Mouse (Mus musculus) myocyte (in vitro differentiated cells): Measurements from ENCODE around the gene Hspa14. TPM values are rescaled to one million over a fixed set of nuclear protein-coding genes. Genes with fewer than 3 reads are reported as not detected.

Source experiments
- H3K27me3 ChIP-seq: one replicate; pipeline ENCODE4 v1.6.1; 2011; ENCODE audit not compliant: control insufficient read depth, insufficient read depth, insufficient read length
- H3K36me3 ChIP-seq: one replicate; pipeline ENCODE4 v1.6.1; 2011; ENCODE audit not compliant: control insufficient read depth, insufficient read depth
- H3K4me2 ChIP-seq: one replicate; pipeline ENCODE4 v1.6.1; 2011; ENCODE audit warnings: low read depth, control low read depth
- H3K4me3 ChIP-seq: one replicate; pipeline ENCODE4 v1.5.1; 2011; ENCODE audit warnings: mild to moderate bottlenecking, control low read depth, moderate library complexity
- H3K79me2 ChIP-seq: one replicate; pipeline ENCODE4 v1.6.1; 2011; ENCODE audit not compliant: control insufficient read depth, insufficient read depth
- H3ac ChIP-seq: one replicate; pipeline ENCODE4 v1.6.1; 2011; ENCODE audit not compliant: control insufficient read depth, insufficient read length
- CEBPB ChIP-seq: IDR thresholded peaks from 2 replicates; pipeline ENCODE4 v1.6.1; 2011; ENCODE audit warnings: mild to moderate bottlenecking, moderate library complexity; ENCODE audit not compliant: poor library complexity, insufficient read depth, severe bottlenecking
- E2F4 ChIP-seq: IDR thresholded peaks from one replicate; pipeline ENCODE4 v1.6.1; 2011; ENCODE audit warnings: mild to moderate bottlenecking, control low read depth, moderate library complexity; ENCODE audit not compliant: insufficient read depth
- MAX ChIP-seq: IDR thresholded peaks from one replicate; pipeline ENCODE4 v1.6.1; 2011; ENCODE audit warnings: low read depth, mild to moderate bottlenecking, control low read depth
- MYOD1 ChIP-seq, 3 experiments: IDR thresholded peaks; one replicate each; pipeline ENCODE4 v1.6.1; 2011; ENCODE audit warnings: control low read depth in 2 of 3, low read depth in 2 of 3, mild to moderate bottlenecking in 2 of 3, moderate library complexity in 1 of 3; ENCODE audit not compliant: insufficient read length in 2 of 3, control insufficient read depth in 1 of 3
- MYOG ChIP-seq, 3 experiments: IDR thresholded peaks; one replicate each; pipeline ENCODE4 v1.6.1; 2011; ENCODE audit warnings: control low read depth in 2 of 3, low read depth in 2 of 3, mild to moderate bottlenecking in 2 of 3; ENCODE audit not compliant: insufficient read length in 2 of 3, control insufficient read depth in 1 of 3, insufficient read depth in 1 of 3
- POLR2A ChIP-seq: IDR thresholded peaks from one replicate; pipeline ENCODE4 v1.6.1; 2011; ENCODE audit warnings: low read depth, mild to moderate bottlenecking, control low read depth, moderate library complexity; ENCODE audit not compliant: insufficient read length
- POLR2AphosphoS2 ChIP-seq: IDR thresholded peaks from one replicate; pipeline ENCODE4 v1.6.1; 2011; ENCODE audit warnings: low read depth, control low read depth; ENCODE audit not compliant: insufficient read length
- REST ChIP-seq: IDR thresholded peaks from one replicate; pipeline ENCODE4 v1.6.1; 2011; ENCODE audit warnings: mild to moderate bottlenecking, control low read depth, moderate library complexity; ENCODE audit not compliant: insufficient read depth, insufficient read length
- SRF ChIP-seq: IDR thresholded peaks from one replicate; pipeline ENCODE4 v1.6.1; 2011; ENCODE audit warnings: low read depth; ENCODE audit not compliant: control insufficient read depth, insufficient read length
- TCF12 ChIP-seq: IDR thresholded peaks from one replicate; pipeline ENCODE4 v1.6.1; 2011; ENCODE audit warnings: mild to moderate bottlenecking, control low read depth; ENCODE audit not compliant: poor library complexity, insufficient read depth, severe bottlenecking
- TCF3 ChIP-seq: IDR thresholded peaks from one replicate; pipeline ENCODE4 v1.6.1; 2011; ENCODE audit warnings: low read depth, control low read depth; ENCODE audit not compliant: insufficient read length
- USF1 ChIP-seq: IDR thresholded peaks from one replicate; pipeline ENCODE4 v1.6.1; 2011; ENCODE audit warnings: low read depth, mild to moderate bottlenecking, control low read depth, moderate library complexity
- polyA plus RNA-seq: library from polyadenylated mRNA; unstranded; fragments of >200 nt; fragmentation: generic; extraction: Trizol; gene quantifications from one replicate; pipeline ENCODE4 v1.2.1, GENCODE M21; 2012; ENCODE audit warnings: missing spikeins

Hspa14 gene
- polyA plus RNA-seq, 1 experiment = 29.9 TPM

- H3K79me2 ChIP-seq = no peaks in the 10 kb centered on the region
- peaks cover 19% of the 10 kb centered on the region for H3K36me3 ChIP-seq
- no peak overlapping the region for H3ac ChIP-seq
- no peak overlapping the region for H3K4me2 ChIP-seq
- no peak overlapping the region for H3K4me3 ChIP-seq
- TF ChIP-seq POLR2AphosphoS2 (no peak), E2F4 (no peak), MAX (no peak), POLR2A (no peak), MYOG (IDR thresholded peaks at IDR 0.05; ENCODE audit: control insufficient read depth in 1 of 3, insufficient read depth in 1 of 3, insufficient read length in 2 of 3, low read depth in 2 of 3) (no peak), TCF12 (no peak), SRF (no peak), MYOD1 (IDR thresholded peaks at IDR 0.05; ENCODE audit: control insufficient read depth in 1 of 3, insufficient read length in 2 of 3, low read depth in 2 of 3) (no peak), USF1 (no peak), CEBPB (no peak), REST (no peak), TCF3 (no peak)
- no peaks in the 10 kb centered on the region for H3K27me3 ChIP-seq
These were observed 22.8 kb downstream of the Hspa14 start for GRCm38 (mm10) chr2:3489816-3490215.

DNA sequence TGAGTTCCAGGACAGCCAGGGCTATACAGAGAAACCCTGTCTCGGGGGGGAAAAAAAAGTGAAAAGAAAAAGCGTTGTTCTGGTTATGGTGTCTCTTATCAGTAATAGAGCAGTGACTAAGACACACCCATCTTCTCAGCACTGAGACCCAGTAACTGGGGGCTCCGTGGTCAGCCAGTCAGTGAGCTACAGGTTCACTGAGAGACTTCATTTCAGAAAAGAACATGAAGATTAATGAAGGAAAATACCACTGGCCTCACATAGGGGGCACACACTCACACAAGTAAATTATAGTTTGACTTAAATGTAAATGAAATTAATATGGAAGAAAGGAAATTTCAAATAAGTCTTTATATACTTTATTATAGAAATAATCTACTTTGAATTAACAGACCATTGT lies 32.4 kb downstream of the Hspa14 start:
- Histone ChIP-seq H3K27me3 (no peaks in the 10 kb centered on the region), H3K79me2 (no peaks in the 10 kb centered on the region), H3K4me2 (no peak overlapping the region), H3ac (no peak overlapping the region), H3K36me3 (no peaks in the 10 kb centered on the region), H3K4me3 (no peak overlapping the region)
- TF ChIP-seq MYOD1 (IDR thresholded peaks at IDR 0.05; ENCODE audit: control insufficient read depth in 1 of 3, insufficient read length in 2 of 3, low read depth in 2 of 3) (no peak), REST (no peak), SRF (no peak), POLR2AphosphoS2 (no peak), MAX (no peak), TCF12 (no peak), TCF3 (no peak), E2F4 (no peak), MYOG (IDR thresholded peaks at IDR 0.05; ENCODE audit: control insufficient read depth in 1 of 3, insufficient read depth in 1 of 3, insufficient read length in 2 of 3, low read depth in 2 of 3) (no peak), USF1 (no peak), POLR2A (no peak), CEBPB (no peak)

DNA sequence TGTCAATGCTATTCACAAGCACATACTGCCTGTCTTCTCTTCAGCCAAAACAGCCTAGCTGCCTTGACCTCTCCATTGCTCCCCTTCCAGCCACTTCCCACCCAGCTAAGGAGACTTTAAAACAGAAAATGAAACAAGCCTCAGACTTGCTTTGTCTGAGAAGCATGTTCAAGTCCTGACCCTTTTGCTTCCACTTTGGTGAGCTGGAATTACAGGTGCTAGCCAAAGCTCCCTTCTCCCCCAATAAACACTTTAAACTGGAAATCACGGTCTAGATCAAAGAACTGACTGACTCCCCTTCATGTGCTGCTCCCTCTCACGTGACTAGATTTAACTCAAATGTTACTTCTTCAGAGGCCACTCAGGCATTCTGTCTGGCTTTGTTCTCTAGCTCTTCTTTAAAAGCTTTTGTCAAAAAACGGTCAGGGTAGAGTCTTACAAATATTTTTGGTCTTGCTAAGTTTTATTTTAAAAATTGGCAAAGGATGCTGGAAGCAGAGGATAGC lies 36.8 kb downstream of the Hspa14 start:
- Histone ChIP-seq H3K79me2 (peaks cover 32% of the 10 kb centered on the region), H3K4me3 (peak overlapping the region; percentile 44), H3K4me2 (peak overlapping the region; percentile 70), H3K36me3 (no peaks in the 10 kb centered on the region), H3ac (no peak overlapping the region), H3K27me3 (no peaks in the 10 kb centered on the region)
- TF ChIP-seq MYOG (IDR thresholded peaks at IDR 0.05; ENCODE audit: control insufficient read depth in 1 of 3, insufficient read depth in 1 of 3, insufficient read length in 2 of 3, low read depth in 2 of 3) (no peak), REST (no peak), MYOD1 (IDR thresholded peaks at IDR 0.05; ENCODE audit: control insufficient read depth in 1 of 3, insufficient read length in 2 of 3, low read depth in 2 of 3) (no peak), E2F4 (no peak), MAX (no peak)

DNA sequence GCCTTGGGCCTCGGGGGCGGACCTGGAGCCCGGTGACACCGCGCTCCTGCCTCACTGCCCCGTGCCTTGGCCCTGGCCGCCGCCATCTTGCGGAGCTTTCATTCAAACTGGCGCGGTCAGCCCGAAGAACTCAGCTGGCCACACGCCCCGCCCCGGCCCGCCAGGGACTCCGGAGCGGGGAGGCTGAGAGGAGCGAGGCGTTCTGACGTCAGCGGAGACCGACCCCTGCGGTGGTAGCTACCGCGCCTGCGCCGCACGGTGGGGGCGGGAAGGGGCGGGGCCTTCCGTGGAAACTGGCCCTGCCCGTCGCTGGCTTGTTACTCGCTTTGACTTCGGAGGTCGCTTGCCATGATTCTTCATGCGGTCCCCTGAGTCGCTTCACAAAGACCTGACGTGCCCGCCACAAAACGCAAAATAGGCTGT lies 37.7 kb downstream of the Hspa14 start, which contains the start of gene Suv39h2:
Suv39h2 (minus strand) TSS at position 171 of the 423 bp plus-strand sequence.
- Histone ChIP-seq H3K36me3 (peaks cover under 1% of the 10 kb centered on the region), H3ac (peak within 1 kb of the TSS; percentile 49), H3K4me2 (peak within 1 kb of the TSS; percentile 79), H3K79me2 (peaks cover 33% of the 10 kb centered on the region), H3K27me3 (no peaks in the 10 kb centered on the region), H3K4me3 (peak within 1 kb of the TSS; percentile 44)
- TF ChIP-seq POLR2A (peak; percentile 76), SRF (no peak), TCF12 (no peak), MYOG (IDR thresholded peaks at IDR 0.05; ENCODE audit: control insufficient read depth in 1 of 3, insufficient read depth in 1 of 3, insufficient read length in 2 of 3, low read depth in 2 of 3) (no peak), E2F4 (peak; percentile 79), TCF3 (no peak), REST (no peak), CEBPB (no peak), MYOD1 (IDR thresholded peaks at IDR 0.05; ENCODE audit: control insufficient read depth in 1 of 3, insufficient read length in 2 of 3, low read depth in 2 of 3) (no peak), MAX (no peak), USF1 (no peak), POLR2AphosphoS2 (peak; percentile 66)
